Mouse (Mus musculus): ENCODE measurements around the gene Brpf1.
A peak's percentile ranks its signal among the peaks of the same experiment; 100 is the strongest.

Brpf1 gene

DNA sequence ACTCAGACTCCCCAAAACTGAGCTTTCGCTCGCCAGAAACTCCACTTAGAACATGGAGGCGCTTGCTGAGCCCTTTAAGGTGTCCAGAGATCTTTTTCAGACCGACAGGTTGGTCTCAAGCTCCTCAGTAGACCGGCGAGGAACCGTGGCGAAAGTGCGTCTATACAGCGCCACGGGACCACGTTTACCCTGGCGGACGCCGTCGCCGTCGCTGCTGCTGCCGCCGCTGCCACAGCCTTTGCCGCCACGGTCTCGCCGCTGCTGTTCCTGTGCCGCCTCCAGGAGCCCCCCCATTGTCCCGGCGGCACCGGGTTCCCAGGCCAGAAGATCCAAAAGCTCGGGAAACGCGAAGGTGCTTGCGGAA, at the start of gene Brpf1:
Gene Brpf1, plus strand, starts transcription at position 152 of the 364 bp plus-strand sequence.
- no peak for DNase-seq

GRCm38 (mm10) chr6:113261174-113261858, 45.6 kb upstream of the Brpf1 start:
- peak in 1 of 2 experiments; percentile 21 for DNase-seq

GRCm38 (mm10) chr6:113263531-113263930, 43.4 kb upstream of the Brpf1 start:
- DNase-seq: no peak

DNA sequence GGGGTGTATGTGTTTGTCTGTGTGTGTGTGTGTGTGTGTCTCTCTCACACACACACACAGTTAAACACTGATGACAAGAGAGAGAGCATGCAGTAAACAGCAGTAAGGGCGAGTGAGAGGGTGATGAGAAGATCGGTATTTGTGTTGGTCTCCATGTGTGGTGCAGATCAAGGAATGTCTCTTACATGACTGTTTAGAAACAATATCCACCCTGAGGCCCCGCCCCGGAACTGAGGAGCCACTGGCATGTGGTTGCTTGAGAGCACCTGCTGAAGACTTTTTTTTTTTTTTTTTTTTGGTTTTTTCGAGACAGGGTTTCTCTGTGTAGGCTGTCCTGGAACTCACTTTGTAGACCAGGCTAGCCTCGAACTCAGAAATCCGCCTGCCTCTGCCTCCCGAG, 42.5 kb upstream of the Brpf1 start:
- DNase-seq: no peak

DNA sequence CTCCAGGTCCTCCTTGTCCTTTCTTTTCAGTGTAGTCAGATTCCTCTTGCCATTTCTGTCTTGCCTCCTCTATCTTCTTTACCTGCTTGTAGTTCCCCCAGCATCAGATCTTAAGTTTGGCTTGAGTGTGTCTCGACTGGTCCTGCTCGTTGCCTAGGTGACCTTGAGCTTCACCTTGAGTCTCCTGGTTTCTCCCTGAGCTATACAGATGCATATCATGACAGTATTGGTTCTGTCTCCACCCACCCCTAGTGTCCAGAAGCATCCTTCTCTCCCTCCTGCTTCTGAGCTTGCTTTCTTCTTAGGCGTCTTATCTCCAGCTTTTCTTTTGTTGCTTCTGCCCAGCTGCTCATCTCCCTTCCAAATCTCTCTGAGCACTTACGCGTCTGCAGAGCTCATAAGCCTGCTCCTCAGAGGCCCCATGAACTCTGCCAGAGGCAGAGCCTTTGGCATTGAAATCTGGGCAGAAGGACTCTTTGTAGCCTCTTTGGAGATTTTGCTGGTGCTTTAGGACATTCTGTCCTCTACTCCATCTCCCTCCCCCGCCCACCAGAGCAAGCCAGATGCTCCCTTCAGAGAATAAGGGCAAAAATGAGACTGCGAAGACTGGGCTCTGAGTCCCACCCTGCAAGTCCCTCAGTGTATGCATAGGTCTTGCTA, 39.8 kb upstream of the Brpf1 start:
- no peak for DNase-seq

DNA sequence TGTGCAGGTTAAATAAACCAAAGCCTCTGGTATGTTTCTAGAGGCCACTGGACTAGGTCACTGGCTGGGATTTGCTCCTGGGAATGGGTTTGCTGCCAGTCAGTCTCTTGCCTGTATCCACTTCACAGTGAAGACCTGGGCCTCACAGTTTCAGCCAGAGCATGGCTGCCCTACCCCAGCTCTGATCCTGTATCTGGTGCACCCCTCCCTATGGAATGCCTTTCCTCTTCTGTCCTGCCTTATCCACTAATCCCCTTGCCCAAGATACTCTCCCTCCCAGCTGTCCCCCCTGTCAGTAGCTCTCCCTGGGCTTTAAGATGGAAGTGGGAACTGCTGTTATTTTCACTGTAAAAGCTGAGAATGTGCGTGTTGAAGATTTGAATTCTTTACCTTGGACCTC, 38.9 kb upstream of the Brpf1 start:
- no peak for DNase-seq

DNA sequence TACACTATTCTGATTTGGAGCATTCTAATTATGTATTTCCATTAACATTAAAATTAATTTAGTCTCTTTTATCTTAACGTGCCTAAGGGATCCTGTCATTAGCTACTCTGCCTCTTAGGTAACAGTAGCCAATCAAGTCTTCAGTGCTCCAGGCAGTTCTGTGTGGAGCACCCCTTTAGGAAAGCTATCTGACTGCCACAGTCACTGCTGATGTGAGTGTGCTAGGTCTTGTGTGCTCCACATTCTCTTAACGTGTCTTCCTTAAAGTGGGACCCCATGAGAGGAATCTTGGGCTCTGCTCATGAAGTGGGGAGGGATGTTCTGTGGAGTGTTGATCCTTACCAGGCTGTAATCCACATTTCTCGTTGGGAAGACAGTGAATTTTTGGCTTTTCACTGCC, 34.6 kb upstream of the Brpf1 start:
- no peak for DNase-seq

GRCm38 (mm10) chr6:113276846-113277245, 30.1 kb upstream of the Brpf1 start:
- peak in 1 of 2 experiments; percentile 34 for DNase-seq

GRCm38 (mm10) chr6:113281676-113282075, 25.3 kb upstream of the Brpf1 start:
- DNase-seq: no peak

GRCm38 (mm10) chr6:113282101-113282802, 24.7 kb upstream of the Brpf1 start, which contains the start of gene Cpne9:
Gene Cpne9, plus strand, starts transcription at chr6:113282307.
- DNase-seq: peak; percentile 76 to 79

- DNase-seq: peak; percentile 64 to 65
These were observed 24.0 kb upstream of the Brpf1 start for GRCm38 (mm10) chr6:113282969-113283368.

DNA sequence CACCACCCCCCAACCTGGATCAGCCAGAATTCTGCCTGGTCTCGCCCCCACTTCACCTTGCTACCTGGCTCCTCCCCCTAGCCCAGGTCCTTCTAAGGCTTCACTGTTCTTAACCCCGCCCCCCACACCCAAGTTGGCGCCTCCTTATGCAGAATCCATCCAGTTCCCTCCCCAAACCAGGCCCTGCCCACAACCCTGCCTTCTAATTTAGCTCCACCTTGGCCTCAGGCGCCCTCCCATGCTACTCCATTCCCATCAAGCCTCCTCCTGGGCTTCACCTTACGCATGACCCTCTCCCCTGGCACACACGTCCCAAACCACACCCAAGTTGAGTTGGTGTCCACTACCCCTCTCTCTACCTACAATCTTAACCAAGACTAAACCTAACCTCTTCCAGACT, 23.4 kb upstream of the Brpf1 start:
- peak; percentile 43 to 73 for DNase-seq

GRCm38 (mm10) chr6:113284931-113285330, 22.0 kb upstream of the Brpf1 start:
- no peak for DNase-seq

DNA sequence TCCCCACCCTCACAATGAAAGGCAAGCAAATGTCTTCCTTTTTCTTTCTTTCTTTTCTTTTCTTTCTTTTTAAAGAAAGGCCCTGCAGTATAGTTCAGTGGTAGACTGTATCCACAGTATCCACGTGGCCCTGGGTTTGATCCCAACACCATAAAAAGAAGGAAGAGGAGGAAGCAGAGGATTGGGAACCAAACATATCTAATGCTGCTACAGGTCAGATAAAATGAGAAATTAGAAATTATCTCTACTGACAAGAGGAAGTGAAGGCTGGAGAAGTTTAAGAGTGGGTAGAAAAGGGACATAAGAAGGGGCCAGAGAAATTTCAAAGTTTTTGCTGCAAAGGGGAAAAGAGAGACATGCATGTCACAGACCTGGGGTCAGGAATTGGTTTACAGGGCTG, 20.6 kb upstream of the Brpf1 start:
- DNase-seq: no peak

- no peak for DNase-seq
These were observed 19.7 kb upstream of the Brpf1 start for GRCm38 (mm10) chr6:113287236-113287635.

DNA sequence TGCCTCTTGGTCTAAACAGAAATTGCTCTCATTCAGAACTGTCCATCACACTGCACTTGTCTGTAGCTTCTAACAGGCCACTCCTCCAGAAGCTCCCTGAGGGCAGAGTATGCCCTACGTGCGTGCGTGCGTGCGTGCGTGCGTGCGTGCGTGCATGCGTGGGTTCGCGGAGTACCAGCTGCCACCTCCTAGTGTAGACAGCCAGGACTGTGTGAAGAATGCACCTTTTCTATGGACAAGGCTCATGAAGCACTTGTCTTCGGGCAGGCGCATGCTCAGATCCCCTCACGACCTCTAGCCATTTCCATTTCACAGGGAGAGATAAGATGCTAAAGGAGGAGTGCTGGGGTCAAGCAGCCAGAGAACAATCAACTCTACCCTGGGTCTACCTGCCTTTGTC, 17.6 kb upstream of the Brpf1 start:
- no peak for DNase-seq

DNA sequence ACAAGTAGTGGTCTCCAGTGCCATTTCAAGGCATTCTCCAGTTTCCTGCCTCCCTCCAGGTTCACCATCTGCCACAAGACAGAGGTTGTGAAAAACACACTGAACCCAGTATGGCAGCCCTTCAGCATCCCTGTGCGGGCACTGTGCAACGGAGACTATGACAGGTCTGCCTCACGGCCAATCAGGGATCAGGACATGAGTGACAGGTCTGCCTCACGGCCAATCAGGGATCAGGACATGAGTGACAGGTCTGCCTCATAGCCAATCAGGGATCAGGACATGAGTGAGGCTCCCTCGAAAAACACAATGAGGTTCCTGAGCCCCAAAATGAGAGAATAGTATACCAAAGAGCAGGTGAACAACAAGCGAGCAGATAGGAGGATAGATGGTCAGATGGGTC, 16.6 kb upstream of the Brpf1 start:
- DNase-seq: peak in 1 of 2 experiments; percentile 27

DNA sequence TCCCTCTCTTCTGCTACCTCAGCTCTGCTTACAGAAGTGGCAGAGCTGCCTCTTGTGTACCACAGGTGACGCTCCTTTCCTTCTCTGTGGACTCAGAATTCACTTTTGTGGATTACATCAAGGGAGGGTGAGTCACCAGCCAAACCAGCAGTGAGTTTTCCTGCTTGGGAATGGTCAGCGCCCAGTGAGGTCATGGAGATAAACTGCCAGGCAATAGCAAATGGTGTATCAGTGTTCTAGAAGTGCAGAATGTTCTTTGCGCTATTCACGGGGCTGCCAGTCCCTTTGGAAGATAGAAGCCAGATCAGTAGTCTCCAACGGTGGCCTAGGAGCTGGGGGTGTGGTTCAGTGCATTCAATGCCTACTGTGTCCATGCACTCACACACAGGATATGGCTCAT, 14.0 kb upstream of the Brpf1 start:
- no peak for DNase-seq

DNA sequence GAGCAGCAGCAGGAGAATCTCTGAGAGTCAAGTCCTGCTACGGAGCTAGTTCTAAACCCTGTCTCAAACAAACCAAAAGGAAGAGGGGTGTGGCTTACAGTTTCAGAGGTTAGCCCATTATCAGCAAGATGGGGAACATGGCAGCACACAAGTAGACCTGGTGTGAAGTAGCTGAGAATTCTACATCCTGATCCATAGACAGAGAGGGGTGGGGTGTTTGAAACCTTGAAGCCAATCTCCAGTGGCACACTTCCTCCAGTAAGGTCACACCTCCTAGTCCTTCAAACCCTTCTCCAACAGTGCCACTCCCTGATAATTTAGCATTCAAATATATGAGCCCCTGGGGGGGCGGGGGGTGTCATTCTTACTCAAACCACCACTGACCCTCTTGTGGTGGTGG, 10.9 kb upstream of the Brpf1 start:
- DNase-seq: no peak

GRCm38 (mm10) chr6:113296639-113297038, 10.3 kb upstream of the Brpf1 start:
- DNase-seq: no peak

GRCm38 (mm10) chr6:113301350-113301749, 5.6 kb upstream of the Brpf1 start:
- no peak for DNase-seq

GRCm38 (mm10) chr6:113302258-113302657, 4.7 kb upstream of the Brpf1 start:
- DNase-seq: peak in 1 of 2 experiments; percentile 27

GRCm38 (mm10) chr6:113306322-113306985, 483 bp upstream of the Brpf1 start:
- peak; percentile 99 for DNase-seq

All from cerebellum, postnatal 25 days (tissue).